Mouse (Mus musculus) cerebellum, postnatal 25 days (tissue): Measurements from ENCODE around the gene Fitm2.
A peak's percentile ranks its signal among the peaks of the same experiment; 100 is the strongest.

ENCODE experiments used
- DNase-seq, 2 experiments: peaks; one replicate each; pipeline ENCODE4 v3.0.0; 2021; ENCODE audit warnings: mixed read lengths in 2 of 2

Gene Fitm2

DNA sequence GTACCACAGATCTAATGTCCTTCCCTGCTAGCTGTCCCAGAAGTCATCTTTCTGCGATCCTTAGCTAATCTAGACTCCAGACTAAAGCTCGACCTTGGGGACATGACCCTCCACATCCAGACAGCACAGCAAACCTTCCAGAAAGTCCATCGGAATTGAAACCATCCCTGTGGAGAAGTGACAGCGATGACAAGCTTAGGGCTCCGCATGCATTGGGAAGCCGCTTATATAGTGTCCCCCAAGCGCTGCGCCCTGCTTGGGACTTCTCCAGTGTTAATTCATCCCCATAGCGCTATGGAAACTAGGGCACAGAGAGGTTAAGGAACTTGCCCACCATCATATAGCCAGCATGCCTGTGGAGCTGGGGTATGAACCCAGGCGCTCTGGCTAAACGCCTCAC, 9.6 kb downstream of the Fitm2 start:
- DNase-seq: no peak

DNA sequence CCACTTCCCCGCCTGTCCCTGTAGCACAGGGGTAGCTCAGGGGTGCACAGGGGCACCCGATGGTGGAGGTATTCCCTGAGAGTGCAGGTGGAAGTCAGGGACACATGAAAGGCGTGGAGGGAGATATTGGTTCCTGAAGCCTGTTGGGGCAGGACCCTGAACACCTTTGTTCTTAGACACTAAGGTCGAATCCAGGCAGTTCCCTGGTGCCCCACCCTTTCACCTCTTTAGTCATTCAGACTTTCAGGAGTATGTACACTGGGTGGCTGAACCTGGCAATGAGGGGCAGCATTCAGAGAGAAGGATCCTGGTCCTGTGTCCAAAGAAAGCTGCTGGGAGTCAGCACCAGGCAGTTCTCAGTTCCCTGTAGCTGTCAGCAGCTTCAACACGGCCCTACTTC, 10.0 kb downstream of the Fitm2 start:
- DNase-seq: peak in 1 of 2 experiments; percentile 3

DNA sequence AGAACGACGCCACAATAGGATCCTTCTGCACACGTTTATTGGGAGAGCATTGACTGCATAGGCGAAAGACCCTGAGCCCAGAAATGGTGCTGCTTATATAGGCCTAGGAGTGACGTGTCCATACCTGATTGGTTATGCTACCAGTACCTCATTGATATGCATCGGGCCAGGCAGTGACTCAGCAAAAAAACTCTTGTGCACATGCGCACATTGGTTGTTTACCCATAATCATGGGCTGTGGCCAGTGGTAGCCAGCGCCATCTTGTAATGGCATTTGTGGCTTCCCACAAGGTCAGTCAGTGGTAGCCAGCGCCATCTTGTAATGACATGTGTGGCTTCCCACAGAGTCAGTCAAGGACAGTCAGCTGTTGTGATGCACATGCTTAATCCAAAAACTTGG, 11.1 kb downstream of the Fitm2 start:
- DNase-seq: peak in 1 of 2 experiments; percentile 2

DNA sequence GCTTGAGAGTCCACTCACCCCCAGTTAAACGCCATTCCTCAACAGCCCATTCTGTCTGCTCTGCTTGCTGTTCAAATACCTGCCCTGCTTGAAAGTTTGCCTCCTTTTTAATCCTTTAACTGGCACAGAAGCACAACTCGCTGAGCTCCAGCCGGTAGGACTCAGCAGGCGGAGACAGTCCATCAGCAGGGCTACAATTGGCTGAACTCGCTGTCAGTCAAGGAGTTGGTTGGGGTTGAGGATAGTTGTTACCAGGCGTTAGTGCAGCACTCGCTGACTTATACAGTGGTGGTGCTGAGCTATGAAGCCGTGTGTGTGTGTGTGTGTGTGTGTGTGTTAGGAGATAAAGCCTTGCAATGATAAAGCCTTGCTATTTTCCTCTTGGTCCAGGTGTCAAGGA, 11.8 kb downstream of the Fitm2 start:
- no peak for DNase-seq

DNA sequence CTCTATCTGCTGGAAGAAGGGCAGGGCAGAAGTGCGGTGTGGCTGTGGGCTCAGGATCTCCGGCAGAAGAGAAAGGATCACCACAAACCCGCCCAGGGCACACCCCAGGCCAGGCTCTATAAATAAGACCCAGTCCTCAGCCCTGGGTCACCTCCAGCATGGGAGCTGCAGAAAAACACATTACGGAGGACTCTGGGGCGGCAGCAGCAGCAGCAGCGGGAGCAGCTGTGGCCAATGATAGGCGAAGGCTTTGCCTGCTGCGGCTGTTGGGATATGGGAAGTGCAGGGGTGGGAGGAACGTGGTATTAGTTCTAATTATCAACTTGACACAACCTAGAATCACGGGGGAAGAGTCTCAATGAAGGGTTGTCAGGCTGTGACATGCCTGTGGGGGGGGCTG, 13.0 kb downstream of the Fitm2 start:
- DNase-seq: no peak

DNA sequence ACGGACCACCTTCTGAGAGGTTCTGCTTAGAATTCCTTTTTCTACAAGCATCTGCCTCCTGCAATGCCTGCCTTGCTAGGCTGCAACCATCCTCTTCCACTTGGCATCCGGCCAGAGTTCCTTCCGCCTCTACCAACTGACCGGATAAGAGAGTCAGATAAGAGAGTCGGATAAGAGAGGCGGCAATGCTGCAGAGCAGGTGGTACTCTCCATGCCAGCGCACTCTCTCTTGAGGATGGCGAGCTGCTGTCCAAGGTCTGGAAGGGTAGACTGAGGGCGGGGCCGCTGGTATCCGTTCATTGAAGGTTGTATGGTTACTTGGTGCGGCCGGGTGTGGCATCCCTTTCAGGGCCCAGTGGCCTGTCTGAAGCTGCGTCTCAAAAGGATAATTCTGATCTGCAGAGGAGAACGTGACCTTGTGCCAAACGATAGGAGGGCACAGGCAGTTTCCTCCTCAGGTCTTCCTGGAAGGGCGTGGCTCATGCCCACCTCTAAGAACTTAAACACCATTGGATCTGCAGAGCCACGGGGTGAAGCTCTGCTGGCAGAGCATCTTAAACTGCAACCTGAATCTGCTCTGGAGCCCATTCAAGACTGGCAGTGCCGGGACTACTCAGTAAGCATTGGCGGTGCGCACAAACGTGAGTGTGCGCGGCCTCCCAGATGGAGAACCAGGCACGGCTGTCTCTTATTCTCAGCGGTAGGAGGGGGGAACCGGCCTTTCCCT, 13.7 kb downstream of the Fitm2 start:
- peak; percentile 54 to 72 for DNase-seq

DNA sequence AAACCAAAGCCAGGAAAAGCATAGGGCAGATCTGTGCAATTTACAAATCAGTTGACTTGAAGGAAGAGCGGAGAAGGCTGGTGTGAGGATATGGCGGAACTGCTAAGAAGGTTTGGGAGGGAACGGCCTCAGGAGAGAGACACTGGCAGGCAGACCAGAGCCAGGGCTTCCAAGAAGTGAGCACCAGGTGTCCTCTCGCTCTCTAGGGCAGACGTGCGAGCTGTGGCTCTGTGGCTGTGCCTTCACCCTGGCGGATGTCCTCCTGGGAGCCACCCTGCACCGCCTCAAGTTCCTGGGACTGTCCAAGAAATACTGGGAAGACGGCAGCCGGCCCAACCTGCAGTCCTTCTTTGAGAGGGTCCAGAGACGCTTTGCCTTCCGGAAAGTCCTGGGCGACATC, 19.1 kb downstream of the Fitm2 start:
- DNase-seq: peak in 1 of 2 experiments; percentile 61

DNA sequence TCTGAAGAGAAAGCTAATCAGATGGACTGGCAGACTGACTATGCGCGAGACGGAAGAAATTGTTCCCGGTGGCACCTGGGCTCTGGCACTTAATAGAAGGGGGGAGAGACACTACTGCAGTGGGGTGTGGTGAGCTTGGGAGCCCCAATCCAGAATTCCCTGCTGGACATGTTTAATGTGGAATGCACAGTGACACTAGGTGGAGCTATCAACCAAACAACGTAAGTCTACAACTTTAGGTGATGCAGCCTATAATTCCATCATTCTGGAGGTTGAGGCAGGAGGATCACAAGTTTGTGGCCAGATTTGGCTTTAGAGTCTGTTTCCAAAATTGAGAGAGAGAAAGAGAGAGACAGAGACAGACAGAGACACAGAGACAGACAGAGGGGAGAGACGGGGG, 19.7 kb downstream of the Fitm2 start:
- DNase-seq: no peak

DNA sequence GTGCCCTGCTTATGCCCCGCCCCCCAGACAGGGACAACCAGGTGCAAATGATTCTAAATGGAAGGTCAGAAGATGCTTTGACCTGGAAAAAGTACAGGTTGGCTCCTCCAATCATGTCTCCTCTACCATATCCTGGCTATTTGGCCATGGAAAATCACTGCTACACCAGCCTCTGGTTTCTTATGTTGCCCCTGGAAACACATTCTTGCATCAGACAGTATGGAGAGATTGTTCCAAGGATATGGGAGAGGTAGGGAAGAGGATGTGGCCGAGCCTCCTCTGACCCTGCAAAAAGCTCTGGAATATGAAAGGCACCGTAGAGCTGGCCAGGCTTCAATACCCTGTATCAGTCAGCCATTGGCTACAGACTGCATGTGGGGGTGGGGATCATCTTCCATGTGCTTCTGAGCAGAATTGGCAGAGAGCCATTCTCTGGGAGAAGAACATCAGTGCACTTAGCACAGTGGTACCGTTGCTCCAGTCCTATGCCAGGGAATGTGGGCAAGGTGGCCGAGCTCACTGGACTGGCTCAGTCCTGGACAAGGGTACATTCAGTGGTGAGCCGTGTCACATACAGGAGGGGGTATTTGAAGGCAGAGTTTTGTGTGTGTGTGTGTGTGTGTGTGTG, 21.6 kb downstream of the Fitm2 start:
- peak; percentile 43 to 54 for DNase-seq

DNA sequence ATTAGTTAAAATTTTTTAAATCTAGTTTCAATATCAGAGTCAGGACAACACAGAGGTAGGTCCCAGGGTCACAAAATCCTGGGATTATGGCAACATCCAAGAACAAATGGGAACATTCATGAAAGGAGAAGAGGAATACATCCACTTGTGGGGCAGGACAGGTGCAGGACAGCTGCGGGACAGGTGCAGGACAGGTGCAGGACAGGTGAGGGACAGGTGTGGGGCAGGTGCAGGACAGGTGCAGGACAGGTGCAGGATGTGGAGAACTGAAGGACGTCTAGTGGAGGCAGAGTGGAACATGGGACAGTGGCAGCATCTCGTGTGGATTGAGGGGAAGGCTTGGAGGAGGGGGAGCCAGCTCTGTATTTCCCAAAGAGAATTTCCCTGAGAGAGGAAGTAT, 23.2 kb downstream of the Fitm2 start:
- no peak for DNase-seq

DNA sequence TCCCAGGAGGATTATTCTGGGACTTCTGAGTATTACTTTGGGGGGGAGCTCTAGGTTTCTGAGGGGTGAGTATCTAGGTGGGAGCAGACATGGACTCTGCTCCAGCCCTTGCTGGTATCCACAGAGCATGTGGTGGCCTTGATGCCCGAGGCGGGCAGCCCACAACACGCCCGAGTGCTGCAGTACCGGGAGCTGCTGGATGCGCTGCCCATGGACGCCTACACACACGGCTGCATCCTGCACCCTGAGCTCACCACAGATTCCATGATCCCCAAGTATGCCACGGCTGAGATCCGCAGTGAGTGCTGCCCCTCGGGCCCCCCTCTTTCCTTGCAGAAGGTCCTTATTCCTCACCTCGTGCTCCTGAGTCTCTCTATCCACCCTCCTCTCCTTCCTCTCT, 25.1 kb downstream of the Fitm2 start:
- no peak for DNase-seq

DNA sequence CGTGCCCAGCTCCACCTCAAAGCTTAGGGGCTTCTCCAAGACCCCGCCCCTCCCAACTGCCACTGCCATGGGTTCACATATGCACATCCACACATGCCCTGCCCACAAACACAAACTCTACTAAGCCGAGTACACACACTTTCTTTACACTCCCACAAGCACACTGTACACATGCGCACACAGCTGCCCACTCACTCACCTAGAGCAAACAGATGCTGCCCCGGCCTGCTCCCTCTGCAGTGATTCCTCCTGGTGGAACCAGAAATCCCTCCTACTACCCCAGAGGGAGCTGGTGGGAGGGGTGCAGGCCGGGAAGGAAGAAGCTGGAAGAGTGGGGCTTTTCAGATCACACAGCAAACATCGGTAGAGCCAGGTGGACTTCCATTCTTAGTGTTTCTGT, 28.4 kb downstream of the Fitm2 start:
- no peak for DNase-seq

DNA sequence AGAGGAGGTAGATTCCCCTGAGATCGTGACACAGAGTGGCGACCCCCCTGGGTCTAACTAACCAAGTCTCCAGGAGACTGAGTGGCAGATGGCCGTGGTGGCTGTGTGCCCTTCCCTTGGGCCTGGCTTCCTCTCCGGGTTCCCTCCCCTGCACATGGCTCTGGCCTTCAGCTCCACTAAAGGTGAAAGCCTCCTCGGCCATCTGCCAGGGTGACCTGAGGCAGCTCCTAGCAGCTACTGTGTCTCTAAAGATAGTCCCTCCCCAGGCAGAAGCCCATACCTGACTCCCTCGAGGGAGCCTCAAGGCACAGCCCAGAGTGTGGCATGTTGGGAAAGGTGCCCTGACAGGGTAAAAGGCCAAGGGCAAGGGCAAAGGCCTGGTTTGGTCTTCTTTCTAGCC, 28.9 kb downstream of the Fitm2 start:
- DNase-seq: peak; percentile 91 to 95

DNA sequence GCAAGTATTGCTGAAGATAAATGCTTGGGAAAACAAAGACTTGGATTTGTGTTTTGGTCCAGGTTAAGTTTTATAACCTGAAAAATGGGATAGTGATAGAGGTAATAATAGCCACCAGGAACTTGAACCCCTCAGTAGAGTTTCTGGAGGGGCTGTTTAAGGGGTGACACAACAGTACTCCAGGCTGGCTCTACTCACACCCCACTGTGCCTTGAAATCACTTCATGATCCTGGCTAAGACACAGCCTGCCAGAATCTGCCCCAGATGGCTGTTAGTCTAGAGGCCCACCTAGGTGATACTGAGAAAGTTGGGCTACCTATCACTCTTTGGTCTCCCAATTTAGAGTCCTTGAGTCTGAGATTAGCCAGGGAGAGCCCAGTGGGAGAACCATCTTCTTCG, 32.9 kb downstream of the Fitm2 start:
- DNase-seq: peak; percentile 47 to 48

DNA sequence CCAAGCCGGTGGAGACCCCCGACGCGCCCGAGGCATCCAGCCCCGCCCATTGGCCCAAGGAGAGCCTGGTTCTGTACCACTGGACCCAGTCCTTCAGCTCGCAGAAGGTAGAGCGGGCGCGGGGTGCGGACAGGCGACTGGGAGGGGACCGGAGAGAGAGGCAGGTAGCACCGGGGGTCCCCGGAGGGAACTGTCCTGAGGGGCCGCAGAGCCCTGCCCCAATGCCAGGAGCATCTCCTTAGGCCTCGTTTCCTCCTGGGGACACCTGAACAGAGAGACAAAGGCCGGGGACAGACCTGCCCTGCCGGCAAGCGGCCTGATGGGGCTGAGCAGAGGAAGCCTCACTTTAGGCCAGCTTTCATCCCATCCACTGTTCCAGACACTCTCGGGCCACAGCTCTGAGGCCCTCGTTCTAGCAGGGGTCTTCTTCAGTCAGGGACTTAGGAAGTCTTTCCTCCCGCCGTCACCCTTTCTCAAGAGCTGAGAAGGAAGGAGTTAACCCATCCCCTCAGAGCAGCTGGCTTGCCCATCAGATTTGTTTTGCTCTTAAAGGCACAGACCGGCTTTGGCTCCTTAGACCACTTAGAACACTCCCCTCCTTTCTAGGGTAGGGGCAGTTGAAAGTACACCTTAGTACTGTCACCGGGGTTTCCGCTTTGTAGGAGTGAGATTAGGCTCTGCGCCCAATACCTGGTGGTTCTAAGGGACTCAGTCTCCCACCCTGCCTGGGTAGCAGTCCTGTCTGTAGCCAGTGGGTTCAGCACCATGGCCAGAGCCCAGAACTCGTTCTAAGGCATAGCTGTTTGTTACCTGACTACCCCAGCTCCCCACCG, 33.6 kb downstream of the Fitm2 start:
- peak; percentile 50 to 81 for DNase-seq

DNA sequence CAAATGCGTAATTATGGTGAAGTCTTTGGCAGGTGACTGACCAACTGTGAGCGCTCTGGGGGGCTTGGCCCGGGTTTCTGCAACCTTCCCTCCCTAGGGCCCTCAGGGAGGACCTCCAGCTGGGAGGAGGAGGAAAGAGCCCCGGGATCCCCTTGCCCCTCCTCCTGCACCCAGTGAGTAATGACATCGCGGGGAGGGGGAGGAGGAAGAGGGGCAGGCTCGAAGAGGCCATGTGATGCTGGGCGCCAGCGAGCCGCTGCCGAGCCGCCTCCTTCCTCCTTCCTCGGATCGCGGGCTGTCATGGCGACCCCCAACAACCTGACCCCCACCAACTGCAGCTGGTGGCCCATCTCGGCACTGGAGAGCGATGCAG, 34.2 kb downstream of the Fitm2 start, which contains the start of gene Gdap1l1:
Gene Gdap1l1, plus strand, starts transcription at position 231 of the 373 bp plus-strand sequence.
- DNase-seq: peak; percentile 86 to 90

DNA sequence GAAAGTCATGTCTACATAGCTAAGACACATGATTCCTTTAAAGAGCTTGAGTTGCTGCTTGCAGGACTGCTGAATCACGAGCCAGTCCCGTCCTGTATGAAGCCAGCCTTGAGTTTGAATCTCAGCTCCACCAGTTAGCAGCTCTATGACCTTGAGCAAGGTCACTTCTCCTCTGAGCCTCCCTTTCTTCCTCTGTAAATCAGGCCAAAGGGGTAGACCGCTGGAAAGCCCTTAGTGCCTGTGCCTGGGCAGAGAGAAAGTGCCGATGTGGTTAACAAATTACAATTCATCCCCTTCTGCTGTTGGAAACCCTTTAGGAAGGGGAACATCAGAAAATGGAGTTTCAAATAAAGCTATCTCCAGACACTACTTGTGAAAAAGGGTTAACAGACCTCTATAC, 34.6 kb downstream of the Fitm2 start:
- DNase-seq: peak; percentile 42 to 52

DNA sequence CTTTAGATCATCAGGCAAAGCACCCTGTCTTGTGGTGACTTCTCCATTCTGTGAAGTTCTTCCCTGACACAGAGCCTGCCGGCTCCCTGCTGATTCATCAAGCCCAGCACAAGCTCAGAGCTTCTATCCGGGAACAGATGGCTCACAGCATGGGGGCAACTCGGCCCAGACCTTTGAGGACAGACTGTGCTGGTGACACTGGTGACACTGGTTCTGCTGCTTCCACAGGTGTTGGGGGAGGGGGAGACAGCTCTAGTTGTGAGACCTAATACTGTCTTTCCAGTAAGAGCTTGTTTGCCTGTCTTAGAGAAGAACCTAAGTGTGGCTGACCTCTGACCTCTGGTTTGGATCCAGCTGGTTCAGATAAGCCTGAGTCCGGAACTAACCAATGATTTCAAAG, 38.5 kb downstream of the Fitm2 start:
- peak; percentile 98 for DNase-seq

DNA sequence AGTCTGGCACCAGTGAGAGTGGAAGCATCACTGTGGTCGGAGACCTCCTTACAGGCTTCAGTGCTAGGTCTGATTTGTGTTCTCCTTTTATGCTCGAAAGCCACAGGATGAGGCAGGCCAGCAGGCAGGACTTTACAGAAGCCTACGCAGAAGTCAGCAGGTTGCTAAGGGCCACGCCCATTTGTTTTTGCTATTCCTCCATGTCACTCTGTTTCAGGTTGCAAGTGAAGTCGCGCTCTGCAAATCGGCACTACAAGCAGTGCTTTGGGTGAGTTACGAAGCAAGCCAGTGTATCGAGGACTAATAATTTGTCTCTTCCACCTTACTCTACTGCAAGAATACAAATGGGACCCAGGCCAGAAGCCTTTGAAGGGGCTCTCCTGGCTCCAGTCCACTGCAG, 41.1 kb downstream of the Fitm2 start:
- DNase-seq: no peak

DNA sequence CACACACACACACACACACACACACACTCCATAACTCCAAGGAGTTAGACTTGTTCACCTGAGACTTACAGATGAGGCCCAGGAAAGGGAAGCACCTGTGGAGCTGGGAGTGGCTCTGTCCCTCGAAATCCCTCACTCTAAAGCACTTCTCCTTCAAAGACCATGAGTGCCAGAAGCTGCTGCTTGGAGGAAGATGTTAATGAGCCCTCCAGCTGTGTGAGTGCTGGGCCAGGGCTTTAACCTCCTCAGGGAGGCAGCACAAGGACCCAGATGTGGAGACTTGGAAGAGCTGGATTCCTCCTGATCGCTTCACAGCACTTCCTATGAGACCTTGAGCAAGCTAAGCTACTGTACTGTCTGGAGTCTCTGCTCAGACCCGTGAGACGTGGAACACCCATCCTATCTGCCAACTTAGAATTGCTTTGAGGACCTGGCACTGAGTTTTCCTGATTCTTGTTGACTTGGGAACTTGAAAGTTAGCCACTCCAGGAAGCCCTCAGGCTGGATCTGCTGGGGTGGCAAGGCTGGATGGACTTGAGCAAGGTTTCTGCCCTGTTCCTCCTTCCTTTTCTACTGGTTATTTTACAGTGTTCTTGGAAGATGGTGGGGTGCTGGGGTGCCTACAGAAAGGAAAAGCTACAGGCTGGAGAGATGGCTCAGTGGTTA, 44.0 kb downstream of the Fitm2 start:
- no peak for DNase-seq

DNA sequence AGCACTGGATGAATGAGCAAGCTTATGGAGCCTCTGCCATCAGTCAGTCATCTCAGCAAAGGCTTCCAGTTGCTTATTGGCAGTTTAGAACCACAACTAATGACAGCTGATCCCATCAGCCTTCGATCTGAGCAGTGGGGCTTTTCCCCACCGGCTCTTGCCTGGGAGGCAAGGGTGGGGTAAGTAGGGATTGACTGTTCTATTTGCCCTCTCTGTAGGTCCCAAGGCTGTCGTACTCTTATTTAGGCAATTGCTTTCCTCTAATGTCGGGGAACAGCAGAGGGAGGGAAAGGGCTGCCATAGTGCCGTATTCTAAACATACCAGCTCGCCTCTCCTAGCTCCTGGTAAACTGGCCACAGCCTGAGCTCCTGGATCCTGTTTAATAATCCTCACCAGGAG, 47.8 kb downstream of the Fitm2 start, which contains the start of gene Oser1:
Gene Oser1, minus strand, starts transcription at position 101 of the 400 bp plus-strand sequence.
- no peak for DNase-seq

DNA sequence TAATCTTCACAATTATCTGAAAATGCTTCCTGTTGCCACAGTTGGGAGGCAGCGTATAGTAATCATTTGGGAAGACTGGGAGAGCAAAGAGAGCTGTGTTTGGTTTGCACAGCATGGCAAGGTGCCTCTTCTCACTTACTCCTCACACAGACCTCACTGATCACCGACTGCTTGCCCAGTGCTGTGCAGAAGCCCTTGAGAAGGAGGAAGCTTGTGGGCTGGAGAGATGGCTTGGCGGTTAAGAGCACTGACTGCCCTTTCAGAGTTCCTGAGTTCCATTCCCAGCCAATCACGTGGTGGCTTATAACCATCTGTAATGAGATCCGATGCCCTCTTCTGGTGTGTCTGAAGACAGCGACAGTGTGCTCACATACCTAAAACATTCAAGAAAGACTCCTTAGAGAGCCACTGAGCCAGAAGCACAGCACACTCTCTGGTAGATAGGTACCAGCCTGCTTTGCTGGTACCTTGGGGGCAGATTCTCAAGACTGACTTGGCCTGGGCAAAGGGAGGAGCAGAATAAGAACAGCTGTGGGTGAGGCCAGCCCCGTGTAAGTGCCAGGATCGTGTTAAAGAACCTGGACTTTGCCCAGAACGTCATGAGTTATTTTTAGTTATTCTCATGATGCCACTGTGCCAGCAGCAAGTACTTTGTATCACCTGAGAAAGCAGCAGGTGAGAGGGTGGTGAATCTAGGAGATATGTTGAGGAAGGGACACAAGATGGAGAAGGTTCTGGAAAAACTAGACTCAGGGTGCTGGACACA, 49.4 kb downstream of the Fitm2 start:
- peak; percentile 18 to 19 for DNase-seq
